Comparison of ENCODE assay signal across 13 mouse cellular contexts in the genomic region with DNA sequence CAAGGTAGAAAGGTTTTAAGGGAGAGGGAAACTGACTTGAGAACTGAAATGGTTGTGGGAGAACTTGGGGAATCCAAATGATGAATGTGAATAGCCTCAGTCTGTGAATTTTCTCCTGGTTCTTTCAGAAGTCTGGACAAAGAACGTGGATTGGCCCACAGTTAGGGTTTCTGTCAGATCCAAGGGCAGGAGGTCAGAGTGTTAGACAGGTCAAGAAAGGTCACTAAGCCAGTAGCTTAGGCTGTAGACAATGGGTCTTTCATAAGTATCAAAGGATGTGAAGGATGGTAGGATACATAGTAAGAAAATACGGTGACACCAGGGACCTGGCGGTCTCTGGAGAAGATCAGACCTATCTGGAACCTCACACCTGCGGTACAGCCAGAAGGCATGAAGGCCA. TPM values are rescaled to one million over a fixed set of nuclear protein-coding genes. Genes with fewer than 3 reads are reported as not detected.
DNase-seq lines count a peak whose midpoint lies in the region; ATAC-seq and TF ChIP-seq lines count a peak whose summit lies in the region.
"Had no signal": no experiment of that assay in that cellular context is flagged by ENCODE, and none has a peak within 500 bp of the region (broad histone marks: within the 10 kb centered on the region; RNA-seq: fewer than 3 reads in every experiment).

No protein-coding gene starts in this region.

- ATAC-seq in heart, embryonic 14.5 days (ENCODE audit: insufficient number of reproducible peaks, insufficient read depth, low FRiP score, low read depth): no peak
- ATAC-seq in limb, embryonic 15.5 days (ENCODE audit: insufficient number of reproducible peaks, low FRiP score, low TSS enrichment, low read depth): no peak

- no peak overlapping the region for H3K4me3 ChIP-seq in heart, embryonic 14.5 days (ENCODE audit: control insufficient read depth in 1 of 2, insufficient read depth in 1 of 2, low read depth in 1 of 2, low read length in 2 of 2)
- H3K4me3 ChIP-seq in heart, embryonic 10.5 days: no peak overlapping the region
- no peak overlapping the region for H3K4me3 ChIP-seq in left cerebral cortex, adult 2 months
- no peak overlapping the region for H3K4me3 ChIP-seq in limb, embryonic 15.5 days

- WGBS in heart, embryonic 14.5 days: 67% methylated on average over 4 of the region's 4 CpGs
- 68% methylated on average over 4 of the region's 4 CpGs for WGBS in heart, embryonic 10.5 days
- WGBS in limb, embryonic 15.5 days: 80% methylated on average over 4 of the region's 4 CpGs

- H3K36me3 ChIP-seq in heart, embryonic 14.5 days (ENCODE audit: control insufficient read depth, insufficient read depth, low read length): no peaks in the 10 kb centered on the region
- no peaks in the 10 kb centered on the region for H3K36me3 ChIP-seq in heart, embryonic 10.5 days
- no peaks in the 10 kb centered on the region for H3K36me3 ChIP-seq in limb, embryonic 15.5 days

- peaks cover 22 to 24% of the 10 kb centered on the region in 2 experiments for H3K4me1 ChIP-seq in heart, embryonic 14.5 days (ENCODE audit: control insufficient read depth in 2 of 2, insufficient read depth in 2 of 2, low read length in 2 of 2)
- H3K4me1 ChIP-seq in heart, embryonic 10.5 days: peaks cover 23% of the 10 kb centered on the region
- peaks cover 25% of the 10 kb centered on the region for H3K4me1 ChIP-seq in limb, embryonic 15.5 days

- peak; percentile 42 for DNase-seq in cerebellum, adult 11-12 months
- no peak for DNase-seq in cerebellum, adult 9-10 months
- DNase-seq in heart, embryonic 10.5 days (ENCODE audit: low spot score): no peak
- DNase-seq in left cerebral cortex, adult 2 months (ENCODE audit: extremely low spot score in 1 of 2, low spot score in 2 of 2): no peak
- DNase-seq in left cerebral cortex, postnatal 25 days (ENCODE audit: low spot score in 2 of 2): no peak
- DNase-seq in gastrocnemius, postnatal 4 days (ENCODE audit: low spot score in 2 of 2): no peak
- DNase-seq: thymus, adult 18-20 months had no signal

- no peak overlapping the region for H3K9ac ChIP-seq in heart, embryonic 14.5 days (ENCODE audit: low read length)
- H3K9ac ChIP-seq in limb, embryonic 15.5 days: no peak overlapping the region
- H3K9ac ChIP-seq: hindbrain, embryonic 14.5 days; liver, embryonic 14.5 days had no signal

- peak overlapping the region; percentile 57; the same call in 1 of the 2 replicates for H3K4me2 ChIP-seq in heart, embryonic 14.5 days (ENCODE audit: low read length)
- peak overlapping the region; percentile 45; the same call in 1 of the 2 replicates for H3K4me2 ChIP-seq in limb, embryonic 15.5 days

- no peak overlapping the region for H3K27ac ChIP-seq in heart, embryonic 14.5 days (replicated peaks in 1 of 2; ENCODE audit: control insufficient read depth in 1 of 2, insufficient read depth in 1 of 2, low read depth in 2 of 2, low read length in 2 of 2)
- H3K27ac ChIP-seq in heart, embryonic 10.5 days: no peak overlapping the region
- H3K27ac ChIP-seq in left cerebral cortex, adult 2 months: peak overlapping the region; percentile 92
- H3K27ac ChIP-seq in limb, embryonic 15.5 days: peak overlapping the region; percentile 38; the same call in 1 of the 2 replicates
- H3K27ac ChIP-seq: liver, embryonic 14.5 days had no signal

- no peaks in the 10 kb centered on the region for H3K27me3 ChIP-seq in heart, embryonic 14.5 days (ENCODE audit: control insufficient read depth, insufficient read depth, low read length)
- H3K27me3 ChIP-seq in heart, embryonic 10.5 days (ENCODE audit: insufficient read depth, poor library complexity, severe bottlenecking): no peaks in the 10 kb centered on the region
- H3K27me3 ChIP-seq in limb, embryonic 15.5 days: no peaks in the 10 kb centered on the region

- TF ChIP-seq CTCF in left cerebral cortex, adult 2 months (IDR thresholded peaks at IDR 0.05): no peak

- intact Hi-C loops in left cerebral cortex, adult 2 months (cut with DNase I): no loop called here
- intact Hi-C loops in left cerebral cortex, postnatal 25 days (cut with DNase I): loop anchor here (2.0 kb wide), 1 partner anchor 41 kb away; a partner anchor contains a TSS

- H3K9me3 ChIP-seq in heart, embryonic 14.5 days (ENCODE audit: control insufficient read depth, low read length): no peaks in the 10 kb centered on the region
- H3K9me3 ChIP-seq in heart, embryonic 10.5 days: no peaks in the 10 kb centered on the region
- H3K9me3 ChIP-seq in limb, embryonic 15.5 days: no peaks in the 10 kb centered on the region

RNA-seq across cellular contexts. Expression of a gene that starts 39.7 kb away (rescaled TPM):
- polyA plus RNA-seq in heart, embryonic 14.5 days (2014; fragmentation: Nextera tagmentation; extraction: Ambion mirVana): 275 and 276 TPM in 2 replicates
- 412 and 609 TPM in 2 replicates for polyA plus RNA-seq in heart, embryonic 10.5 days (2016; fragmentation: Nextera tagmentation; extraction: Ambion mirVana)
- 100 to 1,000 TPM; 103 to 115 TPM for total RNA-seq in left cerebral cortex, adult 2 months (2021)
- 100 to 1,000 TPM; 109 to 111 TPM for total RNA-seq in left cerebral cortex, postnatal 25 days (2021)
- polyA plus RNA-seq in limb, embryonic 15.5 days (2015; fragmentation: Nextera tagmentation; extraction: Ambion mirVana): 496 and 517 TPM in 2 replicates
- 10 to 100 TPM; 79.7 to 87.1 TPM for total RNA-seq in gastrocnemius, postnatal 4 days (2021)

RNA-seq across cellular contexts. Expression of a gene that starts 39.8 kb away (rescaled TPM):
- polyA plus RNA-seq in heart, embryonic 14.5 days (2014; fragmentation: Nextera tagmentation; extraction: Ambion mirVana): 0.11 and 0.16 TPM in 2 replicates
- 0.11 TPM in 1 of 2 replicates, not detected in the other for polyA plus RNA-seq in heart, embryonic 10.5 days (2016; fragmentation: Nextera tagmentation; extraction: Ambion mirVana)
- under 1 TPM in 1 of 2 experiments, not detected in 1; 0.18 TPM for total RNA-seq in left cerebral cortex, adult 2 months (2021)
- under 1 TPM in 1 of 2 experiments, not detected in 1; 0.28 TPM for total RNA-seq in left cerebral cortex, postnatal 25 days (2021)
- polyA plus RNA-seq in limb, embryonic 15.5 days (2015; fragmentation: Nextera tagmentation; extraction: Ambion mirVana): 0.05 TPM in 1 of 2 replicates, not detected in the other
- under 1 TPM in 1 of 2 experiments, not detected in 1; 0.10 TPM for total RNA-seq in gastrocnemius, postnatal 4 days (2021)
- total RNA-seq: adrenal gland, adult 18-20 months; neutrophil, adult 5-6 weeks had no signal

RNA-seq across cellular contexts. Expression of a gene that starts 40.2 kb away (rescaled TPM):
- polyA plus RNA-seq in heart, embryonic 14.5 days (2014; fragmentation: Nextera tagmentation; extraction: Ambion mirVana): 10.7 and 13.7 TPM in 2 replicates
- polyA plus RNA-seq in heart, embryonic 10.5 days (2016; fragmentation: Nextera tagmentation; extraction: Ambion mirVana): 7.5 and 8.6 TPM in 2 replicates
- total RNA-seq in left cerebral cortex, adult 2 months (2021): 1 to 10 TPM; 1.8 to 2.6 TPM
- total RNA-seq in left cerebral cortex, postnatal 25 days (2021): 1 to 10 TPM; 1.8 to 2.2 TPM
- 12.9 and 14.1 TPM in 2 replicates for polyA plus RNA-seq in limb, embryonic 15.5 days (2015; fragmentation: Nextera tagmentation; extraction: Ambion mirVana)
- total RNA-seq in gastrocnemius, postnatal 4 days (2021): 1 to 10 TPM; 4.2 to 5.3 TPM

RNA-seq across cellular contexts. Expression of a gene that starts 56.8 kb away (rescaled TPM):
- 23.5 and 27.0 TPM in 2 replicates for polyA plus RNA-seq in heart, embryonic 14.5 days (2014; fragmentation: Nextera tagmentation; extraction: Ambion mirVana)
- polyA plus RNA-seq in heart, embryonic 10.5 days (2016; fragmentation: Nextera tagmentation; extraction: Ambion mirVana): 36.5 and 47.6 TPM in 2 replicates
- total RNA-seq in left cerebral cortex, adult 2 months (2021): 1 to 10 TPM; 5.3 to 5.9 TPM
- total RNA-seq in left cerebral cortex, postnatal 25 days (2021): 1 to 10 TPM; 4.1 to 5.5 TPM
- polyA plus RNA-seq in limb, embryonic 15.5 days (2015; fragmentation: Nextera tagmentation; extraction: Ambion mirVana): 29.5 and 32.6 TPM in 2 replicates
- 1 to 10 TPM; 6.4 to 6.7 TPM for total RNA-seq in gastrocnemius, postnatal 4 days (2021)

Comparison
In these comparisons a context has a peak if more than half of its experiments do, and no peak if none do; other contexts are left out.
1. H3K27ac ChIP-seq: peak in left cerebral cortex, adult 2 months (single experiment) and limb, embryonic 15.5 days (single experiment); none in heart, embryonic 14.5 days (0 of 2) and heart, embryonic 10.5 days (single experiment).